Comparison of ENCODE assay signal across 11 mouse cellular contexts in the genomic region with DNA sequence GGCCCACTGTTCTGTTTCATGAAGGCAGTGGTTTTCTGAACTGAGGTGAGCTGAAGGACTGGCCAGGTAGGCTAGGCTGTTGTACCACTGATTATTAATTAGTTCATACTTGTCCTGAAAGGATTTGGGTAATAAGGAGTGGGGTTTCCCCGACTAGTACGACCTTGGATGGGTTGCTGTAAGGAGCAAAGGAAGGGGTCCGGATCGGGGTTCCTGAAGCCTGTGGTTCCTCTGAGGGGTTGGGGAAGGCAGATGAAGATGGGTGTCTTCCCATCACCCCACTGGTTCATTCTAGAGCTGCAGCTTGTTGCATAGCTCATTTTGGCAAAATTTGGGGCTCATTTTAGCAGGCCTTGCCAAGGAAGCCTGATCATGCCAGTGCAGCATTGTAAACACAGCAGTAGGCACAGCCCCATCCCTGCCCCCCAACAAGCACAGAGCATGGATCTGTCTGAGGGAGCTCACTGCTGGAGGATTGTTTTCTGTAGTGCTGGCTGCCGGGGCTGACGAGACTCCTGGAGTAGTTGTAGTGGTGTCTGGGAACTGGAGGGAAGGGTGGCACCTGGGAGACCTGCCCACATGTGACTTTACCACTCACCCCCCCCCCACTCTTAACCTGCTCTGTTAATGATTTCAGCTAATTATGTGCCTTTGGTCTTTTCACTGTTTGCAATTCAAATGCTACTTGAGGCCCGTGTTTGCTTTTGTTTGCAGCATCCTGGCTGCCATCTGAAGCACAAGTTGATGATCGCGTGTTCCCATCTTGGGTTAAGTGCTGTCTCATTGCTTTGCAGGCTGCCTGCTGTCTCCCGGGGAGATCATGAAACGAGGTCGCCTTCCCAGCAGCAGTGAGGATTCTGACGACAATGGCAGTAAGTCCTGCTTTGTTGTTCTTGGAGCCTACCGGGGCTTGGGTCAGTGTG. TPM values are rescaled to one million over a fixed set of nuclear protein-coding genes. Genes with fewer than 3 reads are reported as not detected.
DNase-seq lines count a peak whose midpoint lies in the region; ATAC-seq and TF ChIP-seq lines count a peak whose summit lies in the region.
"Had no signal": no experiment of that assay in that cellular context is flagged by ENCODE, and none has a peak within 500 bp of the region (broad histone marks: within the 10 kb centered on the region; RNA-seq: fewer than 3 reads in every experiment).

No protein-coding gene starts in this region.

- DNase-seq in layer of hippocampus, adult 18-20 months (ENCODE audit: low spot score in 2 of 2) = peak; percentile 48 to 84
- DNase-seq in layer of hippocampus, adult 9-10 months (ENCODE audit: low spot score) = no peak
- DNase-seq in liver, embryonic 11.5 days (ENCODE audit: low spot score) = no peak
- no peak for DNase-seq in urinary bladder, postnatal 36 days (ENCODE audit: low spot score in 2 of 2)
- DNase-seq in frontal cortex, postnatal 25 days (ENCODE audit: low spot score in 2 of 2) = no peak
- DNase-seq in adrenal gland, adult (ENCODE audit: inconsistent age in 2 of 2, low spot score in 1 of 2) = no peak
- DNase-seq: cerebellum, adult 18-20 months; gastrocnemius, postnatal 10 days; lung, embryonic 14.5 days had no signal

- no peak for TF ChIP-seq CTCF in small intestine, adult 2 months (IDR thresholded peaks at IDR 0.05; ENCODE audit: extremely low read depth, insufficient read length, insufficient replicate concordance, low read depth, low read length)

- peak overlapping the region; percentile 42 for H3K4me2 ChIP-seq in intestine, embryonic 15.5 days (replicated peaks)
- H3K4me2 ChIP-seq in liver, embryonic 11.5 days = peak overlapping the region; percentile 18
- H3K4me2 ChIP-seq: lung, embryonic 14.5 days had no signal

- H3K9me3 ChIP-seq in intestine, embryonic 15.5 days = no peaks in the 10 kb centered on the region
- no peaks in the 10 kb centered on the region for H3K9me3 ChIP-seq in liver, embryonic 11.5 days (ENCODE audit: control insufficient read depth, low read length)

- WGBS in intestine, embryonic 15.5 days = 50% methylated on average over 14 of the region's 14 CpGs
- 75% methylated on average over 14 of the region's 14 CpGs for WGBS in liver, embryonic 11.5 days
- WGBS in small intestine, adult 2 months = 27% methylated on average over 14 of the region's 14 CpGs

- H3K27me3 ChIP-seq in intestine, embryonic 15.5 days (replicated peaks) = no peaks in the 10 kb centered on the region
- H3K27me3 ChIP-seq in liver, embryonic 11.5 days (replicated peaks; ENCODE audit: control insufficient read depth, insufficient read depth, low read length) = no peaks in the 10 kb centered on the region
- H3K27me3 ChIP-seq in small intestine, adult 2 months (ENCODE audit: control insufficient read depth, insufficient read depth, low read length) = no peaks in the 10 kb centered on the region

- peak; percentile 32 for ATAC-seq in intestine, embryonic 15.5 days
- no peak for ATAC-seq in liver, embryonic 11.5 days (replicated peaks; ENCODE audit: low FRiP score)

- no peak overlapping the region for H3K9ac ChIP-seq in intestine, embryonic 15.5 days
- no peak overlapping the region for H3K9ac ChIP-seq in liver, embryonic 11.5 days (ENCODE audit: low read depth, low read length)
- H3K9ac ChIP-seq: lung, embryonic 14.5 days had no signal

- H3K4me3 ChIP-seq in intestine, embryonic 15.5 days (replicated peaks) = no peak overlapping the region
- no peak overlapping the region for H3K4me3 ChIP-seq in liver, embryonic 11.5 days (ENCODE audit: low read depth, low read length)
- no peak overlapping the region for H3K4me3 ChIP-seq in small intestine, adult 2 months (ENCODE audit: low read depth, low read length)

- H3K36me3 ChIP-seq in intestine, embryonic 15.5 days = no peaks in the 10 kb centered on the region
- no peaks in the 10 kb centered on the region for H3K36me3 ChIP-seq in liver, embryonic 11.5 days (ENCODE audit: control insufficient read depth, insufficient read depth, low read length)
- no peaks in the 10 kb centered on the region for H3K36me3 ChIP-seq in small intestine, adult 2 months (ENCODE audit: control insufficient read depth, insufficient read depth, low read length)

- H3K27ac ChIP-seq in intestine, embryonic 15.5 days = peak overlapping the region; percentile 80
- peak overlapping the region; percentile 59; the same call in 1 of the 2 replicates for H3K27ac ChIP-seq in liver, embryonic 11.5 days (ENCODE audit: low read depth, low read length)
- H3K27ac ChIP-seq in small intestine, adult 2 months (ENCODE audit: insufficient read depth, low read depth, low read length) = peak overlapping the region; percentile 80

- peaks cover 43% of the 10 kb centered on the region for H3K4me1 ChIP-seq in intestine, embryonic 15.5 days (replicated peaks)
- H3K4me1 ChIP-seq in liver, embryonic 11.5 days (replicated peaks; ENCODE audit: control insufficient read depth, insufficient read depth, low read length) = peaks cover 20% of the 10 kb centered on the region; the same call in 1 of the 2 replicates
- H3K4me1 ChIP-seq in small intestine, adult 2 months (ENCODE audit: control insufficient read depth, insufficient read depth, insufficient read length, low read length) = peaks cover 35% of the 10 kb centered on the region

- TF ChIP-seq POLR2A in small intestine, adult 2 months (IDR thresholded peaks at IDR 0.05; ENCODE audit: low read depth, low read length) = no peak

RNA-seq across cellular contexts. Expression of a gene that starts 25.1 kb away (rescaled TPM):
- 10 to 100 TPM; 40.5 to 40.7 TPM for total RNA-seq in layer of hippocampus, adult 18-20 months (2021)
- 21.8 and 24.1 TPM in 2 replicates for polyA plus RNA-seq in intestine, embryonic 15.5 days (2015; fragmentation: Nextera tagmentation; extraction: Ambion mirVana)
- 16.7 and 18.6 TPM in 2 replicates for polyA plus RNA-seq in liver, embryonic 11.5 days (2014; fragmentation: Nextera tagmentation; extraction: Ambion mirVana)
- polyA plus RNA-seq in small intestine, adult 2 months (2012; rRNA removed) = 8.1 and 18.5 TPM in 2 replicates

Comparison
In these comparisons a context has a peak if more than half of its experiments do, and no peak if none do; other contexts are left out.
1. DNase-seq: peak in layer of hippocampus, adult 18-20 months (2 of 2); none in layer of hippocampus, adult 9-10 months (single experiment), liver, embryonic 11.5 days (single experiment), urinary bladder, postnatal 36 days (0 of 2), frontal cortex, postnatal 25 days (0 of 2) and adrenal gland, adult (0 of 2).
2. Peak in every context shown above with its lines, with median percentiles within 50 percentile points of each other: H3K27ac ChIP-seq.